Mouse (Mus musculus) cerebellum, postnatal 25 days (tissue): ENCODE measurements around the gene Mamstr.

Experiments
- DNase-seq, 2 experiments: peaks; one replicate each; pipeline ENCODE4 v3.0.0; 2021; ENCODE audit warnings: mixed read lengths in 2 of 2

Mamstr gene

GRCm38 (mm10) chr7:45639561-45640027 is at the start of gene Mamstr:
TSS of gene Mamstr (plus strand) at chr7:45639977.
- DNase-seq = peak in 1 of 2 experiments; percentile 42

DNA sequence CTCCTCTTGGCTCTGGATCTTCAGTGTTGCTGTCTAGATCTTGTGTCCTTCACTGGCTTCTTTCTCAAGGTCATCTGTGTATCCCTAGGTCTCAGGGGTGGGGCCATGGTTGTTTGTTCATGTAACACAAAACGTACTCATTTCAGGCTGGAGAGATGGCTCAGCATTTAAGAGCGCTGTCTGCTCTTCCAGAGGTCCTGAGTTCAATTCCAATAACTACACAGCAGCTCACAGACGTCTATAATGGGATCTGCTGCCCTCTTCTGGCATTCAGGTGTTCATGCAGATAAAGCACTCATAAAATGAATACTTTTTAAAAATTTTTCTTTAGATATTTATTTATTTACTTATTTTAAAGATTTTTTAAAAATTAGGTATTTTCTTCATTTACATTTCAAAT is 48.9 kb upstream of the Mamstr start:
- DNase-seq = no peak

DNA sequence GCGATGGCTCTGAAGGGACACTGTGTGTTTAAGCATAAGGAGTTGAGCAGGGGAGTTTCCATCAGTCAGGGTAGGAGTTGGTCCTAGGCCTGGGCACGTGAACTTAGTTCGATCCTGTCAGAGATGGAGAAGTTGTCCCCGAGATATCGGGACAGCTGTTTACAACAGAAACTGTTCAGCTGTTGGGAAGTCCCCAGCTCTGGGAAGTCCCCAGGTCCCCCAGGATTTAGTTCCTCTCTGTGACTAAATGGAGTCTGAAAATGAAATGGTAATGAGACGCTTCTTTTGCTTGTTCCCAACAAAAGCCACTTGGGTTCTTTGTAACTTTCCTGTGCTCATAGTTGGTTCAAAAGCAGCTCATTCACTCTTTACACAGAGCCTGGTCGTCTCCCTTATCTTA is 47.9 kb upstream of the Mamstr start:
- no peak for DNase-seq

DNA sequence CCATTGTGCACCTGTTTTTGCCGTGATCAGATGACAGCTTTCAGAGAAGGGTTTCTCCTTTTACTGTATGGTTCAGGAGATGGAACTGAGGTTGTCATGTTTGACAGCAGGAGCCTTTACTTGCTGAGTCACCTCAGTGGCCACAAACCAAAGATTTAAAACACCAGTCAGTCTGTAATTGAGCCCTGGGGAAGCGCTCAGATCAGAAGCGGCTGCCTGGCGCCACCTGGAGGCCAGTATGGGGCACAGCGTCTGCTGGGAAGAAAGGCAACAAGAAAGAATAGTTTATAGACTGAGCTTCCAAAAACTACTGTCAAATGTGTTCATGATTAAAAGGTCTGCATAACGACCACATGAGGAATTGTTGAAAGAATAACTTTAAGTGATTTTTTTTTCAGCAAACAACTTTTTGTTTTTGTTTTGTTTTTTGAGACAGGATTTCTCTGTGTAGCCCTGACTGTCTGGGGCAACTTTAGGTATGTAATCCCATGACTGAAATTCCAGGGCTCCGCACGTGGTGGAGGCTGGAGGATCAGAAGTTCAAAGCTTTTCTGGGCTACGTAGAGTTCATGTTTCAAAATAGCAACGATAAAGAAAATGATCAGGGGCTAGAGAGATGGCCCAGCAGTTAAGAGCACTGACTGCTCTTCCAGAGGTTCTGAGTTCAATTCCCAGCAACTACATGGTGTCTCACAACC is 46.5 kb upstream of the Mamstr start:
- DNase-seq = peak; percentile 77 to 85

- DNase-seq = no peak
Observed at GRCm38 (mm10) chr7:45595176-45595575, 44.6 kb upstream of the Mamstr start.

DNA sequence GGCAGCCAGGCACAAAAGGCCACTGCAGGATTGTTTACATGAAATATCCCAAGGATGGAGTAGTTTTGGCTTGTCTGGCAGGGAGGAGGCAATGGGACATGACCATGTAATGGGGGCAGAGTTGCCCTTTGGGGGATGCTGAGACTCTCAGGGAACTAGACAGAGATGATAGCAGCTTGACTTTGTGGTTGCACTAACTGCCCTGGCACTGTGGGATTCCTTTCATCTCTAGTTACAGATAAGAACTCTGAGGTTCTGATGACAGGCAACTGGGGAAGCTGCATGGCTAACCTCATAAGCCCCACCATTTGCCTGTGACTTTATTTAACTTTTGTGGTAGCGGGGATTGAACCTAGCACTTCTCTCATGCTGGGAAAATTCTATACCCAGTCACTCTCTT is 43.7 kb upstream of the Mamstr start:
- no peak for DNase-seq

DNA sequence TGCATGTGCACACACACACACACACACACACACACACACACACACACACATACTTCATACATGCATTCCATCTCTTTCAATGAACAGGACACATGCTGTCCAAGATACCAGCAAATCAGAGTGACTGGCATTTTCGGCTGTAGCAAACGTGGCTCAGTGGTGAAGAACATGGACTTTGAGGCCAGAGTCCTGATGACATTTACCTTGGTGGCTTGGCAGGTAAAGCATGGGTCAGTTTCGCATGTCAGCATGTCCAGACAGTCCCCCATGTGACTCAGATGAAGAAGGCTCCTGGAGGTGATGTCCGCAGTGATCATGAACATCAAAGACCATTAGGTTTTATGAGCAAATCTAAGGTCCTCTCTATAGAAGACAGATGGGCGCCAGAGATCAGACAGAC is 42.8 kb upstream of the Mamstr start:
- DNase-seq = no peak

DNA sequence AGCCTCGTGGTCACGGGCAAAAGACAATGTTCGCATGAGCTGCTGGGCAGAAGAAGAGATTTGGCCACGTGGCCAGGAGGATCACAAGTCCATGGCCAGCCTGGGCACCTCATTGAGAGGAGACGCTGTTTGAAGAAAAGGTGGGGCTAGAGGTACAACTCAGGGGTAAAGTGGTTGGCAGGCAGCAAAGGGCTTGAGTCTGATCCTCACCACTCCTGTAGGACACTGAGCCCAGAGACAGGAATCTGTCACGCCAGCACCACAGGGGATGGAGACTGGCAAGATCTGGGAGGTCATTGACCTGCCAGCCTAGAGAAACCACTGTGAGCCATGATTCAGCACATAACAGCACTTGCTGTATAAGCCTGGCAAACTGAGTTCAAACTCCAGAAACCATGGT is 42.2 kb upstream of the Mamstr start:
- DNase-seq = no peak

- no peak for DNase-seq
Observed at GRCm38 (mm10) chr7:45598960-45599879, 40.6 kb upstream of the Mamstr start.

DNA sequence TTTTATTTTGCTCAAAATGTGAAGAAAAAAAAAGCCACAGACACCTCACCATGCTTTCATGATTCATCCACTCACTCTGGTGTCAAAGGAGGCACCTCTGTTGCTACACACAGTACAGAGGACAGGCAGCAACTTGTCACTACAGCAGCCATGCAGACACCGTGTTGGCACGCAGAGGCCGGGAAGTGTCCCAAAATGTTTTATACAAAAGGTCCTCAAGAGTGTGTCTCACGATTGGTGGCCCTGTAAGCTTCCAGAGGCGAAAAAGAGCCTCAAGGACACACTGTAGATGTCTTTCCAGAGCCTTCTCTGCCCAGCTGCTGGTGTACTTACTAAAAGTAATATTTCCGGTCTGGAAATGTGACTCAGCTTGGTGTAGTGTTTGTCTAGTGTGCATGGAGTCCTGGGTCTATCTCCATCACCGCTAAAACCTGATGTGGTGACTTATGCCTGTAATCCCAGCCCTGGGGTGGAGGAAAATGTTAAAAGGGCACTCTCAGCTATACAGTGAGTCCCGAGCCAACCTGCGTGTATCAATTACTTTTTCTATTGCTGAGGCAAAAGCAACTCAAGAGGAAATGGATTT is 34.0 kb upstream of the Mamstr start:
- no peak for DNase-seq

DNA sequence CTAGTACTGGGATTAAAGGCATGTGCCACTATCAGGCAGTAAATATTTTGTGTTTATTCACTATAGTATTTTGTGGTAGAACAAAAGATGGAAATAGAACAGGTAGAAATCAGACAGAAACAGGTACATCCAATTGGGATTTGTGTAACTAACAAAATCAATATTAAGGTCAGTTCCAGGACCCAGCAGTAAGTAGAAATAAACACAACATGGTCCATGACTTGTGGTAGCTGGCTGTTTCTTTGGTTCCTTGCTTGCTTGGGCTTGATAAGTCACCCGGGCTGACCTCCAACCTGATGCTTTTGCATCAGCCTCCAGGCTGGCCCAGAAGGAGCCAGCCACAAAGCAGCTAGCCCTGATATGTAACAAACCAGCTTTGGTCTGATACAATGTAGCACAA is 30.3 kb upstream of the Mamstr start:
- DNase-seq = no peak

DNA sequence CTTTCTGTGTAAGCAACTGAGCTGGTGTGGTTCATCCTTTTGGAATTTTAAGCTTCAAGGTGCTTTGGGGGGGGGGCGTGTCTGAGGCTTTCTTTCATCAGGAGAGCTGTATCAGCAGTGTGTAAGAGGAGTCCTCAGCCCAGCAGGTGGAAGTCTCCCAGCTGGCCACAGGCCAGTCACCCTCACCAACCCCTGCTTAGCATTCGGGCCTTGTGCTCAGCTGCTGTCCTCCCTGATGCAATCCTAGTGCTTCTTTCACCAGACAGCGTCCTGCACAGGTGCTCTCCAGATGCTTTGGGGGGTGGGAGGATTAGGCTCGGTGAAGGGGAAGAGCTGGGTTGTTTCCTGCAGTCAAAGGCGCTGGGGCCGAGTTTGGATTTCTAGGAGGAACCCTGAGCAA is 23.5 kb upstream of the Mamstr start:
- no peak for DNase-seq

DNA sequence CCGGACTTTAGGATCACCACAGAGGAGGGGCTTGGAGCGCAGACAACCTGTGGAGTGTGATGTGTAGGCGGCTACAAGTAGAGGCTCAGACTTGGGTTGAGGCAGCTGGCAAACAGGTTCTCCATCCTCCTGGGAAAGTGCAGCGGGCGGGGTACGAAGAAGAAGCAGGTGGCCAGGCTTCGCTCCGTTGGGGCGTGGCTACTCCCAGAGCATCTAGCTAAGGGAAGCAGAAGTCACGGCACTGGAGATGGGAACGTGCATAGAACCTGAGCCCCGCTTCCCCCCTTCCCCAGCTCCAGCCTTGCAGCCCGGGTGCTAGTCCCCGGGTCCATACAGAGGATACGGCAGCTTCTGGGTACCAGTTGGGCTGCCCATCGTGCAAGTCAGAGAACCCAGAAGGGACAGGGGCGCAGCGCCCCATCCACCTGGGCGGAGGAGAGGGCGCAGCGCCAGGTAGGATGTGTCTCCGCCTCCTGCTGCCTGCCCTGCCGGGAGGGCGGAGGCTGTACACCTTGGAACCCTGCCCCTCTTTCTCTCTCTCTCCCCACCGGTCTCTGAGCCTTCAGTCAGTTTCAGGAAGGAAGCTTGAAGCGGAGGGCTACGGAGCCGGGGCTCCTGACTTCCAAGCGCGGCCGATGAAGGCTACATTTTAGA is 22.6 kb upstream of the Mamstr start, which contains the start of gene Fut1:
Gene Fut1 (plus strand): TSS at position 248 of the 654 bp plus-strand sequence.
- peak; percentile 46 to 61 for DNase-seq

- no peak for DNase-seq
Observed at GRCm38 (mm10) chr7:45618316-45618715, 21.5 kb upstream of the Mamstr start.

DNA sequence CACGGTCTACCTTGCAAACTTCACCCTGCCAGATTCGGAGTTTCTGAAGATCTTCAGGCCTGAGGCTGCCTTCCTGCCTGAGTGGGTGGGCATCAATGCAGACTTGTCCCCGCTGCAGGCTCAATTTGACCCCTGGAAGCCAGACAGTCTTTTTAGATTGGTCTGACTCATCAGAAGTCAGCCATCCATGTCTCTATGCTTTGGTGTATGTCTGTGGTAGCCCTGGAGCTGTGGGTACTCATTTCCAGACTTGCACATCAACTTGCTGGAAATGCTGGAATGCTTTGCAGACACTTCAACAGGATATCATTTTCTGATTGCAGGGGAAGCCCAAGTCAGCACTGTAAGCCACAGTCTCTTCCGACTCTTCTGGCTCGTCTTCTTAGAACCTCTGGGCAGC is 20.2 kb upstream of the Mamstr start:
- DNase-seq = no peak

DNA sequence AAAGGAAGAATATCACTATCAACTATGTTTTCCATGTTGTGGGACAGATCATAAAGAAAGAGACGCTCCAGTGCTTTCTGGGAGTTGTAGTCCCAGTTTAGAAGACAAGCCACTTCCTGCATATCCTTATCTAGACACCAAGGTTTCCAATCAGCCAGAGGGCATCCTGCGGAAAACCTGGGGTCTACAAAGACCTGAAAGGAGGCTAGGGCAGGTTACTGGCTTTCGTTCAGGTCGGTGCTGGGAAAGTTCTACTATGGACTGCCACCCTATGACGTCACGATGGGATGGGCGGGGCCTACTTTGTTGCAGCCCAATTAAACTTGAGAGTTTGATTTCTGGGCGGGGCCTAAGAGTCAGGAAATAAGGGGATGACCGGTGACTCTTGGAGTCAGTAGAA is 18.3 kb upstream of the Mamstr start, which contains the start of gene Izumo1:
Gene Izumo1 (plus strand): TSS at position 369 of the 400 bp plus-strand sequence.
- DNase-seq = peak in 1 of 2 experiments; percentile 37

DNA sequence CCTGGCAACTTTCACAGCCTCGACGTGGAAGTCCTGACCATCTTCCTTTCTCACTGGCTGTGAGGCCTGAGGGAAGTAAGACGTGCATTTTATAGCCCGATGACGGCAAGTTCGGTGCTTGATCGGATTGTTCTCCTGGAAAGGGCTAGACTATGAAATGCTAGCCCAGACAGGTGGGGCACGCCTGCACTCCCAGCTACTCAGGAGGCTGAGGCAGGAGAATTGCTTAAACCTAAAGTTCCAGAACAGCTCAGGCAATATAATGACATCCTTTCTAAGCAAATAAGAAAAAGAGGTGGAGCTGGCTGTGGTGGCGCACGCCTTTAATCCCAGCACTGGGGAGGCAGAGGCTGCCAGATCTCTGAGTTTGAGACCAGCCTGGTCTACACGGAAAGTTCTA is 16.3 kb upstream of the Mamstr start:
- no peak for DNase-seq

- no peak for DNase-seq
Observed at GRCm38 (mm10) chr7:45624718-45625117, 15.1 kb upstream of the Mamstr start.

GRCm38 (mm10) chr7:45625481-45625880 is 14.3 kb upstream of the Mamstr start:
- DNase-seq = no peak

- DNase-seq = no peak
Observed at GRCm38 (mm10) chr7:45626571-45627076, 13.2 kb upstream of the Mamstr start.

DNA sequence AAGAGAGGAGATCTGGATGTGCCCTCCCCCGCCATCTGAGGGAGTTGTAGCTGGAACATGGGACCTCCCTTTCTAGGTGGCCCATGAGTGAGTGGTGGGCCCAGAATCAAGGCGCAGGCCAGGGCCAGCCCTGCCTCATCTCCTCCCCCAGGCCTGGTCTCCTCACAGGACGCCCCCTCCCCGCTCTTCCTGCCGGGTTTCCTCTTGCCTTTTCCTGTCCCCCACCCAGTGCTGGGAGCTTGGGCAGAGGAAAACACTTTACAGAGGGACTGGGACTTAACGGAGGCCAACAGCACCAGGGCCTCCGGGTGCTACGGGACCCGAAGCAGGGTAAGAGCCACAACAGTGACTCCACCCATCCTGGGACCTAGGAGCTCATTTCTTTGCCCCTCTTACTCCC is 12.5 kb upstream of the Mamstr start, which contains the start of gene Rasip1:
Gene Rasip1 (plus strand): TSS at position 228 of the 400 bp plus-strand sequence.
- DNase-seq = no peak
